Mouse (Mus musculus): ENCODE measurements around the gene Tff3.

The Tff3 gene

GRCm38 (mm10) chr17:31129452-31129851 lies at the start of gene Tff3:
Gene Tff3, minus strand, starts transcription at chr17:31129646.
- DNase-seq (ENCODE audit: low read depth in 1 of 2, low spot score in 2 of 2), result no peak

- no peak for DNase-seq (ENCODE audit: low read depth in 1 of 2, low spot score in 2 of 2)
Observed at GRCm38 (mm10) chr17:31176321-31176720, 46.9 kb upstream of the Tff3 start.

GRCm38 (mm10) chr17:31169796-31170195 lies 40.4 kb upstream of the Tff3 start:
- no peak for DNase-seq (ENCODE audit: low read depth in 1 of 2, low spot score in 2 of 2)

GRCm38 (mm10) chr17:31165127-31165526 lies 35.7 kb upstream of the Tff3 start, which contains the start of gene Tff1:
Gene Tff1, minus strand, starts transcription at chr17:31165277.
- DNase-seq (ENCODE audit: low read depth in 1 of 2, low spot score in 2 of 2), result no peak

- DNase-seq (ENCODE audit: low read depth in 1 of 2, low spot score in 2 of 2), result no peak
Observed at GRCm38 (mm10) chr17:31163821-31164220, 34.4 kb upstream of the Tff3 start.

GRCm38 (mm10) chr17:31162607-31163006 lies 33.2 kb upstream of the Tff3 start:
- no peak for DNase-seq (ENCODE audit: low read depth in 1 of 2, low spot score in 2 of 2)

- DNase-seq (ENCODE audit: low read depth in 1 of 2, low spot score in 2 of 2), result no peak
Observed at GRCm38 (mm10) chr17:31160291-31160690, 30.8 kb upstream of the Tff3 start.

GRCm38 (mm10) chr17:31157921-31158320 lies 28.5 kb upstream of the Tff3 start:
- DNase-seq (ENCODE audit: low read depth in 1 of 2, low spot score in 2 of 2), result no peak

- no peak for DNase-seq (ENCODE audit: low read depth in 1 of 2, low spot score in 2 of 2)
Observed at GRCm38 (mm10) chr17:31153785-31154184, 24.3 kb upstream of the Tff3 start.

- DNase-seq (ENCODE audit: low read depth in 1 of 2, low spot score in 2 of 2), result no peak
Observed at GRCm38 (mm10) chr17:31152966-31153499, 23.6 kb upstream of the Tff3 start.

- DNase-seq (ENCODE audit: low read depth in 1 of 2, low spot score in 2 of 2), result no peak
Observed at GRCm38 (mm10) chr17:31152512-31152911, 23.1 kb upstream of the Tff3 start.

GRCm38 (mm10) chr17:31145998-31146397 lies 16.6 kb upstream of the Tff3 start:
- no peak for DNase-seq (ENCODE audit: low read depth in 1 of 2, low spot score in 2 of 2)

- no peak for DNase-seq (ENCODE audit: low read depth in 1 of 2, low spot score in 2 of 2)
Observed at GRCm38 (mm10) chr17:31144040-31145037, 14.9 kb upstream of the Tff3 start, which contains the start of gene Tff2. Gene Tff2, minus strand, starts transcription at chr17:31144282.

GRCm38 (mm10) chr17:31142116-31142515 lies 12.7 kb upstream of the Tff3 start:
- no peak for DNase-seq (ENCODE audit: low read depth in 1 of 2, low spot score in 2 of 2)

GRCm38 (mm10) chr17:31138398-31138797 lies 9.0 kb upstream of the Tff3 start:
- peak in 1 of 2 experiments; percentile 31 for DNase-seq (ENCODE audit: low read depth in 1 of 2, low spot score in 2 of 2)

GRCm38 (mm10) chr17:31136821-31137220 lies 7.4 kb upstream of the Tff3 start:
- no peak for DNase-seq (ENCODE audit: low read depth in 1 of 2, low spot score in 2 of 2)

- no peak for DNase-seq (ENCODE audit: low read depth in 1 of 2, low spot score in 2 of 2)
Observed at GRCm38 (mm10) chr17:31136291-31136690, 6.8 kb upstream of the Tff3 start.

GRCm38 (mm10) chr17:31134913-31135312 lies 5.5 kb upstream of the Tff3 start:
- no peak for DNase-seq (ENCODE audit: low read depth in 1 of 2, low spot score in 2 of 2)

GRCm38 (mm10) chr17:31133776-31134175 lies 4.3 kb upstream of the Tff3 start:
- no peak for DNase-seq (ENCODE audit: low read depth in 1 of 2, low spot score in 2 of 2)

GRCm38 (mm10) chr17:31131269-31131821 lies 1.9 kb upstream of the Tff3 start:
- no peak for DNase-seq (ENCODE audit: low read depth in 1 of 2, low spot score in 2 of 2)

- no peak for DNase-seq (ENCODE audit: low read depth in 1 of 2, low spot score in 2 of 2)
Observed at GRCm38 (mm10) chr17:31128708-31129318, 633 bp downstream of the Tff3 start.

Data from monocyte, adult 2 months (primary cell).